Mouse (Mus musculus) thymus, adult 2 months (tissue): ENCODE results near the gene Pptc7.

Source experiments
- CTCF ChIP-seq: fragments of 200-500 bp; IDR thresholded peaks from 2 replicates; pipeline ENCODE4 v1.5.1; 2012; ENCODE audit warnings: mild to moderate bottlenecking, control low read depth, low read length, moderate library complexity, borderline replicate concordance; ENCODE audit not compliant: control insufficient read depth, poor library complexity, insufficient read depth; ENCODE audit errors: extremely low read depth
- POLR2A ChIP-seq: fragments of 200-500 bp; IDR thresholded peaks from 2 replicates; pipeline ENCODE4 v1.6.1; 2012; ENCODE audit warnings: mild to moderate bottlenecking, low read length, control low read depth, moderate library complexity; ENCODE audit not compliant: control insufficient read depth, poor library complexity, insufficient read depth; ENCODE audit errors: extremely low read depth

GRCm38 (mm10) chr5:122318100-122318499, 33.9 kb downstream of the Pptc7 start:
- TF ChIP-seq POLR2A (no peak), CTCF (peak; percentile 42; the same call in 1 of the 2 replicates)
